Mouse (Mus musculus) right cerebral cortex, postnatal 10 days (tissue): ENCODE results near the gene Ovol2.
"Not testable (repeated sequence)": the region's sequence is repeated elsewhere in the genome, so short reads cannot be mapped to it uniquely, and the experiment has no call there.

Experiments used
- DNase-seq, 2 experiments: peaks; one replicate each; pipeline ENCODE4 v3.0.0; 2021; ENCODE audit warnings: low spot score in 2 of 2

The Ovol2 gene

GRCm38 (mm10) chr2:144331401-144332302 is at the start of gene Ovol2:
TSS of gene Ovol2 (minus strand) at chr2:144332146.
- DNase-seq: peak in 1 of 2 experiments; percentile 28

DNA sequence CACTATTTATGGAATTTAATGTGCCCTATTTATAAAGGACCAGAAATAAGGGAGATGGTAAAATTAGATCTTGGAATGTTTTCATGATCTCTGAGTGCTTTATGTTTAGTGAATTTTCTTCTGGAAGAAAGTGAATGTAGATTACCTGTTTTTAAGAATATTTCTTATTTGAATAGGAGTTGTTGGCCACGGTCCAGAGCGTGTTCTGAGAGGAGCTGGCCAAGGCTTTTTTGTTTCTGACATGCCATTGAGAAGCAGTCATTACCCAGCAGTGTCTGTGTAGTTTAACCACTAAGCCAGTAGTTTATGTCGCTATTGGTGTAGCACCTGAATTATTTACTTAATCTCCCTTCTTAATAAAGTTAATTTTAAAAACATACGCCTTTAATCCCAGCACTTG is 49.8 kb upstream of the Ovol2 start:
- no peak for DNase-seq

- no peak for DNase-seq
Observed at GRCm38 (mm10) chr2:144381293-144381692, 49.3 kb upstream of the Ovol2 start.

DNA sequence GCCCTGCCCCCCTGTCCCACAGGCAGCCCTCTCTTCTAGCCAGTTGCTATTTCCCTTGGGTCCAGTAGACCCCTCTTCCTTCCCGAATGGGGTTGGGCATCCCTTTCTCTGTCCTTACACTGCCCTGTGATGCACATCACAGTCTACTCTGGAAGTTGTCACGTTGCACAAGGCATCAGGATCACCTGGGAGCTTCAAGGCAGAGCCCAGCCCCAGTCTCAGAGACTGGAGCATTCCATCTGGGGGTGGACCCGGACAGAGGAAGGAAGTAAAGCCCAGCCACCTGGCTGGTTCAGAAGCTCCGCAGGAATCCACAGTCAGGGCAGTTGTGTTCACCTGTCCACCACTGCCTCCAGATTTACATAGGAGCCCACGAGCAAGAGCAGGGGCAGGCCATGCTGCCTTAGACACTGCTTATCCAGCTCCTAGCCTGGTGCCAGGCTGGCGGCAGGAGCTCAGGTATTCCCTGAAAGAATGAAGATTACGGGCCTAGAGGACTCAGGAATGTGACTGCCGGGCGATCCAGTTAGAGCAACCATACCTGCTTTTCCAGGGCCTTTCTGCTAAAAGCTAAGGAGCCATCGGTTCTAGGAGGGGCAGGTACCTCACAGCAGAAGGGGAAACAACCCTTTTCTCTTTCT is 43.2 kb upstream of the Ovol2 start:
- DNase-seq: no peak

DNA sequence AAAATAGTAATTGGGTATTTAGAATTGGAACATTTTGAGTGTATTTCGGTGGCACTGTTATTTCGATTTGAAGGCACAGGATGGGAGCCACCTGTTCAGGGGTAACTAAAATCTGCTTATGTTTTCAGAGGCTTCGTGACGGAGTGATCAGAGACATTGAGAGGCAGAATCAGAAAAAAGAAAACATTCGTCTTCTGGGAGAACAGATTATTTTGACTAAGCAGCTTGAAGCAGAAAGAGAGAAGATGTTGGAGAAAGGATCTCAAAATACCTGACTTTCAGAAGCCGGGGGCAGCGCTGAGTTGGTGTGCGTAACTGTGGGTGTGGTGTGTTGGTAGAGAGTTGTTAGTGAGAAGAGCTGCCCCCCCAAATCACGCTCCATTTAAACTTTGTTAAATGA is 41.1 kb upstream of the Ovol2 start:
- DNase-seq: no peak

GRCm38 (mm10) chr2:144371566-144371965 is 39.6 kb upstream of the Ovol2 start:
- DNase-seq: no peak

DNA sequence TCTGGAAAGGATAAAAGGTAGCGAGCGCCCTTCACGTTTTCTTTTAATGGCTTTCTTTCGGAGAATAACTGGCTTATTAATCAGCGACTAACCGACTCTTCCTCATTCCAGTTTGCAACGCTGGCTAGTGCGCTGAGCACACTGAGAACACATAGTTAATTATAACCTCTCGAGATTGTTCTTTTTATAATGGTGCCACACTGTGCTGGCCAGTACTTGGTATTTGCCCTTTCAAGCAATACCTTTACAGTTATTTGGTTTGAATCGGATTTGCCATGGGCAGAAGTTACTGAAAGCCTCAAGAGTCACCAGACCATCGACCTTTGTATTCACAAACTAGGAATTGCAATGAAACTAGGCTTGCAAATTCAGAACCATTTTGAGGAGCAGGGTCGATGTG is 37.6 kb upstream of the Ovol2 start:
- DNase-seq: no peak

- DNase-seq: no peak
Observed at GRCm38 (mm10) chr2:144369020-144369421, 37.1 kb upstream of the Ovol2 start.

GRCm38 (mm10) chr2:144368400-144369019 is 36.6 kb upstream of the Ovol2 start, which contains the start of the genes Kat14 and Pet117:
TSS of gene Kat14 (plus strand) at chr2:144368983.
TSS of gene Pet117 (plus strand) at chr2:144368996.
- DNase-seq: peak; percentile 94 to 95

GRCm38 (mm10) chr2:144352843-144353242 is 20.9 kb upstream of the Ovol2 start:
- DNase-seq: no peak

DNA sequence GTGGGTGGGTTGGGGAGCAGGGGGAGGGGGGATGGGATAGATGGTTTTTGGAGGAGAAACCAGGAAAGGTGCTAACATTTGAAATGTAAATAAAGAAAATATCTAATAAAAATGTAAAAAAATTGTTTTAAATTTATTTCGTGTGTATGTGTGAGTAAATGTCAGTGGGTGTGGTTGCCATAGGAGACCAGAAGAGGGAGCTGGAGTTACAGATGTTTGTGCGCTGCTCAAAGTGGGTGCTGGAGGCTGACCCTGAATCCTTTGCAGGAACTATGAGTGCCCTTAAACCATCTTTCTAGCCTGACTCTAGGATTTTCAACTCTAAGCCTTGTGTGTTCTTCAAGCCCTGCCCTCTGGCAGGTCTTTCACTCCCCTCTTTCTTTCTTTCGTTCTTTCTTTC is 16.6 kb upstream of the Ovol2 start:
- DNase-seq: no peak

GRCm38 (mm10) chr2:144343158-144343557 is 11.2 kb upstream of the Ovol2 start:
- DNase-seq: no peak

- not testable (repeated sequence) for DNase-seq
Observed at GRCm38 (mm10) chr2:144338149-144338548, 6.2 kb upstream of the Ovol2 start.

GRCm38 (mm10) chr2:144337701-144338100 is 5.8 kb upstream of the Ovol2 start:
- DNase-seq: no peak

GRCm38 (mm10) chr2:144337230-144337629 is 5.3 kb upstream of the Ovol2 start:
- no peak for DNase-seq

GRCm38 (mm10) chr2:144333138-144333842 is 1.3 kb upstream of the Ovol2 start:
- DNase-seq: peak; percentile 46 to 53

DNA sequence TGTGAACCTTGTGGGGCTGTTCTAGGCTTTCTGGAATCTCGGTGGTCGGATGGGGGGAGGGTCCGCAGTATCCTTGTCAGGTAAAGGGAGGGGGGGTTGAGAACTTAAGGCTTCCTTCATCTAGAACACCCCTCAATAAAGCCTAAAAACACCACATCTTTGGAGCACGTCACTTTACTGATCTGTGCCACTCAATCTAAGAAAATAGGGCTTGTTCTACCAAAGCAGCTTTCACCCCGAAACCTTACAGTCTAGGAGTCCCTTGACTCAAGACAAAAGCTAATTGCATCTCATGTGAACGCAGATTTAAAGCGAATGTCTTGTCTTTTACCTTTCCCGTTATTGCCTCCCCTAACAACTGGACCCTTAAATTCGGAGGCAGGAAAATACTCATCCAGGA is 540 bp upstream of the Ovol2 start:
- no peak for DNase-seq

DNA sequence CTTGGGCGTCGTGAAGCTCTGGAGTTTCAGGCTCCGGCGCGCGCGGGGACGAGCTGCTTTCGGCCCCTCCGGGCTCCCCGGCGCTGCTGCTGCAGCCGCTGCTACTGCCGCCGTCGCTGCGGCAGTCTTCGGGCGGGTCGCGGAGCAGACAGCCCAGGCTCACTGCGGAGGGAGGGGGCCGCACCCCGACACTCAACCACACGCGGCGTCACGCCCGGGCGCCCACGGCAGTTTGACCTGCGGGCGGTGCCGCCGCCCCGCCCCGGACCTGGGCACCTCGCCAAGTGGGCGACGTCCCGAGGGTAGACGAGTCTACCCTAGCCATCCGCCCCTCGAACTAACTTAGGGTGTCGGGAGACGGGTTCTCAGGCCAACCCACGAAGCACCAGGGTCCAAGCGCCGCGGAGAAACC is 980 bp downstream of the Ovol2 start:
- DNase-seq: peak; percentile 37 to 39

DNA sequence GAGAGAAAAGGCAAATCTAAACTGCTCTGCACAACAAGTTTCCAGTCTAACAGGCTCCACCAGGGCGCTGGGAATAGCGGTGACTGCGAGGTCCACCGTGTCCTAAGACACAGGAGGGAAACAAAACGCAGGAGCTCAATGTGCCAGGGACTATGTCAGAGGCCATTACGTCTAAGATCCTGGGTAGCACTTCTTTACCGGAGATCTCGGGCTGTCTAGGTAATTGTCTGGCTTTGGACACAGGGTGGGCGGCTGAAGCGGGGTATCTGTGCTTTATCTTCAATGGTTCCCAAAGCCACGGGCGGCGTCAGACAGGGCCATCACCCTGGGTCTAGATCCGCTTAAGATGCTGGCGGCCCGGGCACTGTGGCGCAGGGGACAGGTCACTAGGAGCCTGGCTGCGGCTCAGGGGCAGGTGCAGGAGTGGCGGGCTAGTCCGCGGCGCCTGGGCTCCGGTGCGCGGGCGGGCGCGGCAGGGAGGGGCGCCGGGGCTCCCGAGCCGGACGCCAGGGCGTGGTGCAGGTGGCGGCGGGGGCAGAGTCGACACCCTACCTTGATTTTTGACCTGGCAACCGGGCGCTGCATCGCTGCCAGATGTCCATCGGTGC is 1.5 kb downstream of the Ovol2 start:
- no peak for DNase-seq

DNA sequence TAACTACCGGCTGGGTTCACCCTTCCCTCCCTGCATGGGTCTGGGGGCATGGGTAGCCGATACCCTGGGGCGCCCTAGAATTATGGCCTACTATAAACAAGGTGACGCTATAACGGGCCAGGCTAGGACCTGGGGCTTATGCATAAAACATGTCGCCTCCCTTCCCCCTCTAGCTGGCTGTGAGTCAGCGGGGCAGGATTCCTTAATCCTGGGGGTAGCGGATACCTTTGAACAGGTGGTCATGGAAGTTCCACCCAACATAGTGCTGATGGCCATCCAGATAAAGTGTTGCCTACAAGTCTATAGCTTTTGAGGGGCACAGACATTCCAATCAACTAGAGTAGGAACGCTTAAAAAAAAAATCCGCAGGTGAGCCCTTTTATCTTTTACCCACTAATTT is 2.0 kb downstream of the Ovol2 start:
- DNase-seq: no peak

- DNase-seq: no peak
Observed at GRCm38 (mm10) chr2:144329451-144329850, 2.5 kb downstream of the Ovol2 start.
